Mouse (Mus musculus) midbrain, postnatal 0 days (tissue): Measurements from ENCODE around the gene Fcho2. TPM values are rescaled to one million over a fixed set of nuclear protein-coding genes. Genes with fewer than 3 reads are reported as not detected.
"Not testable (repeated sequence)": the region's sequence is repeated elsewhere in the genome, so short reads cannot be mapped to it uniquely, and the experiment has no call there.

Experiments
- ATAC-seq: fragments of 200-750 bp; cut with Nextera tagmentation; 2 replicates; pipeline ENCODE4 v1.8.0; 2017; ENCODE audit warnings: moderate number of reproducible peaks, mild to moderate bottlenecking, moderate TSS enrichment, moderate library complexity; ENCODE audit not compliant: low FRiP score
- DNase-seq: peaks from one replicate; pipeline ENCODE4 v3.0.0-alpha.2; 2015; ENCODE audit warnings: low spot score
- H3K27ac ChIP-seq: fragments of 300-500 bp; sonication (generic); 2 replicates; pipeline ENCODE4 v1.5.1; 2014; ENCODE audit warnings: low read depth, mild to moderate bottlenecking, low read length, mixed read lengths
- H3K27me3 ChIP-seq: fragments of 300-500 bp; sonication (generic); 2 replicates; pipeline ENCODE4 v1.6.1; 2014; ENCODE audit warnings: low read length, control low read depth, mixed read lengths; ENCODE audit not compliant: insufficient read depth
- H3K36me3 ChIP-seq: fragments of 300-500 bp; sonication (generic); 2 replicates; pipeline ENCODE4 v1.6.1; 2014; ENCODE audit warnings: low read length, control low read depth, mixed read lengths; ENCODE audit not compliant: insufficient read depth
- H3K4me1 ChIP-seq: fragments of 300-500 bp; sonication (generic); 2 replicates; pipeline ENCODE4 v1.6.1; 2014; ENCODE audit warnings: mild to moderate bottlenecking, control low read depth, antibody characterized with exemption, low read length, mixed read lengths; ENCODE audit not compliant: insufficient read depth
- H3K4me2 ChIP-seq: fragments of 300-500 bp; sonication (generic); 2 replicates; pipeline ENCODE4 v1.6.1; 2014; ENCODE audit warnings: low read depth, mild to moderate bottlenecking, low read length, mixed read lengths; ENCODE audit not compliant: poor library complexity, severe bottlenecking
- H3K4me3 ChIP-seq: fragments of 300-500 bp; sonication (generic); 2 replicates; pipeline ENCODE4 v1.5.1; 2014; ENCODE audit warnings: low read depth, mild to moderate bottlenecking, low read length, moderate library complexity
- H3K9ac ChIP-seq: fragments of 300-500 bp; sonication (generic); replicated peaks from 2 replicates; pipeline ENCODE4 v1.6.1; 2014; ENCODE audit warnings: mild to moderate bottlenecking, low read length, moderate library complexity, mixed read lengths; ENCODE audit not compliant: poor library complexity, severe bottlenecking
- H3K9me3 ChIP-seq: fragments of 300-500 bp; sonication (generic); 2 replicates; pipeline ENCODE4 v1.6.1; 2016; ENCODE audit warnings: low read length, control low read depth
- CTCF ChIP-seq: IDR thresholded peaks from 2 replicates; pipeline ENCODE4 v1.5.1; 2016; ENCODE audit warnings: antibody characterized with exemption, mild to moderate bottlenecking
- WGBS: fragments of 180-500 bp; shearing (Covaris S2); extraction: QIAGEN DNeasy Blood & Tissue Kit; methylation state at CpG from one replicate; pipeline ENCODE4 v1.1.7; 2014; 5-methylcytosine and 5-hydroxymethylcytosine counted together
- polyA plus RNA-seq: library from polyadenylated mRNA; unstranded; fragments of >200 nt; fragmentation: Nextera tagmentation; extraction: Ambion mirVana; gene quantifications from 2 replicates; pipeline ENCODE4 v1.2.1, GENCODE M21; 2015
- total RNA-seq: library from RNA; depleted of rRNA; stranded (reverse); fragments of >200 nt; gene quantifications from 2 replicates; pipeline ENCODE4 v1.2.3, GENCODE M21; 2014

Gene Fcho2
- total and polyA plus RNA-seq, 2 experiments from 2014 or later = 15.1 to 16.4 TPM

DNA sequence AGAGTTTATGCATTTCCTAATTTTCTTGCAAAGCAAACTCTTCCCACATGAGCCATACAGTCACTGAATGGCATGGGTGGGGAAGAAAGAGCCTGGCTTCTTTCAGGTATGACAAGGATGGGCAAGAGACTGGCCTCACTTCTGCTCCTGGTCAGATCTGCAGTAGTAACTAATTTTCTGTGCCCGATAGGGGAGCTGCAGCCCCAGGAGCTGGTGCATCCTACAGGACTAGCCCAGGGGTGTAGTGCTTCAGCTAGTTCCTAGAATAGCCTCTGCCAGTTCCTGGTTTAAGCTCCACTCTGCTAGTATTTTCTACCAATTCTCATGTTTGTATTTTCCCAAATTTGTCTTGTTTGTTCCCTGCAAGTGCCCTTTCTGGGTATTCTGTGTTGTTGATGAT, 18.9 kb upstream of the Fcho2 start:
- no peak for DNase-seq
- H3K4me2 ChIP-seq = no peak overlapping the region
- H3K27me3 ChIP-seq = no peaks in the 10 kb centered on the region
- WGBS = 55% methylated on average over 1 of the region's 1 CpGs
- no peaks in the 10 kb centered on the region for H3K4me1 ChIP-seq
- H3K9ac ChIP-seq = no peak overlapping the region
- ATAC-seq = 0 out of 2 replicates have a peak, but pooled peaks have one; percentile 24
- peak; percentile 24 for TF ChIP-seq CTCF
- H3K9me3 ChIP-seq = no peaks in the 10 kb centered on the region
- no peak overlapping the region for H3K4me3 ChIP-seq
- H3K27ac ChIP-seq = peak overlapping the region; percentile 18; the same call in 1 of the 2 replicates
- no peaks in the 10 kb centered on the region for H3K36me3 ChIP-seq

DNA sequence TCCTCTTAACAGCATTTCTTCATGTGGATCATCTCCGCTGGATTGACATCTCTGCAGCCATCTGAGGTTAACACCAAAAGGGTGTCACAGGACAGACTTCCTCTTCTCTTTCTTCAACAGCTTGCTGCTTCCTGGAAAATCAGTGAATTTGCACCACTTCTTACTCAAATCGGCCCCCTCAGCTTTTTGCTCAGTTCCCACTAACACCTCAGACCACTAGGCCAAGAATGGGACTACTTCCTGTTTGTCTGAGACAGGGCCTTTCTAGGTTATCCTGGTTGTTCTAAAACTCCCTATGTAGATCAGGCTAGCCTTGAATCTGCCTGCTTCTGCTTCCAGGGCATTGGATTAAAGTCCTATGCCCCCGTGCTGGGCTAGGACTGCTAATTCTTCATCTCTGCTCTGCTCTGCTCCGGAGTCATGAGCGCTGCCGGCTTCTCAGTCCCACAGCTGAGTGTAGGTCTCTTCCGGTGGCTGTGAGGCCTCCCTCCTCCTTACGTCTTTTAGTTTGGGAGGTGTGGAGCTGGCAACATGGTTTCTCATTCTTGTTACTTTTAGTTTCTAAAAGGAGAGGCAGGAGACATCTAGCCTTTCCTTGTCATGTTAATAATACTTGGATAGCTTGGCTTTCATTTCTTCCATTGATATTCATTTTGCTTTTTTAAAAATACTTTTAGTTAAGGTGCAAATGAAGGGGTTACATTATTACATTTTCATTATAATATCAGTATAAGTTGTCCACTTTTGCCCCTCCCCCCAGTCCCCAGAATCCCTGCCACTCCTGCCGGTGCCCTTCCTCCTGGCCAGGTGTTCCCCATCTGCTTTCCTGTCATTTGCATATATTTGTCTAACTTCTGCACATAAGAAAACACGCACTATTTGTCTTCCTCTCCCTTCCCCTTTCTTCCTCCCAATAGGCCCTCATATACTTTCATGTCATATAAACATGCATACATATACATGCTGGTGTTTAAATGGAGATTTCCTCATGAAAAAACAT, 17.5 kb upstream of the Fcho2 start:
- ATAC-seq (no peak), DNase-seq (no peak)
- H3K4me1 ChIP-seq = no peaks in the 10 kb centered on the region
- no peaks in the 10 kb centered on the region for H3K9me3 ChIP-seq
- no peak overlapping the region for H3K9ac ChIP-seq
- no peak overlapping the region for H3K27ac ChIP-seq
- 85% methylated on average over 10 of the region's 10 CpGs for WGBS
- H3K36me3 ChIP-seq = no peaks in the 10 kb centered on the region
- no peak overlapping the region for H3K4me2 ChIP-seq
- TF ChIP-seq CTCF = no peak
- H3K27me3 ChIP-seq = no peaks in the 10 kb centered on the region
- no peak overlapping the region for H3K4me3 ChIP-seq

DNA sequence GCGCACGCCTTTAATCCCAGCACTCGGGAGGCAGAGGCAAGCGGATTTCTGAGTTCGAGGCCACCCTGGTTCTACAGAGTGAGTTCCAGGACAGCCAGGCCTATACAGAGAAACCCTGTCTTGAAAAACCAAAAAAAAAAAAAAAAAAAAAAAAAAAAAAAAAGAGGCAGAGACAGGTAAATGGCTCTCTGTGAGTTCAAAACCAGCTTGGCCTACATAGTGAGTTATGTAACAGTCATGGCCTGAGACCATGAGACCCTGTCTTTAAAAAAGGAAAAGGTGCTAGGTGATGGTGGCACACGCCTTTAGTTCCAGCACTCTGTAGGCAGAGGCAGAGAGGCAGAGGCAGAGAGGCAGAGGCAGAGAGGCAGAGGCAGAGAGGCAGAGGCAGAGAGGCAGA, 13.8 kb upstream of the Fcho2 start:
- H3K4me2 ChIP-seq, ATAC-seq, DNase-seq, H3K36me3 ChIP-seq, H3K4me3 ChIP-seq, H3K9ac ChIP-seq, H3K27me3 ChIP-seq, H3K27ac ChIP-seq, H3K9me3 ChIP-seq, H3K4me1 ChIP-seq: not testable (repeated sequence)
- WGBS = over 99% methylated on average over 6 of the region's 6 CpGs

- no peak for TF ChIP-seq CTCF
- H3K27ac ChIP-seq = no peak overlapping the region
- no peak overlapping the region for H3K4me2 ChIP-seq
- DNase-seq (no peak), ATAC-seq (no peak)
- no peaks in the 10 kb centered on the region for H3K27me3 ChIP-seq
- H3K4me3 ChIP-seq = no peak overlapping the region
- WGBS = 86% methylated on average over 4 of the region's 4 CpGs
- no peak overlapping the region for H3K9ac ChIP-seq
- H3K4me1 ChIP-seq = no peaks in the 10 kb centered on the region
- H3K36me3 ChIP-seq = no peaks in the 10 kb centered on the region
- no peaks in the 10 kb centered on the region for H3K9me3 ChIP-seq
Measured at GRCm38 (mm10) chr13:98825574-98825973, 10.3 kb upstream of the Fcho2 start.

DNA sequence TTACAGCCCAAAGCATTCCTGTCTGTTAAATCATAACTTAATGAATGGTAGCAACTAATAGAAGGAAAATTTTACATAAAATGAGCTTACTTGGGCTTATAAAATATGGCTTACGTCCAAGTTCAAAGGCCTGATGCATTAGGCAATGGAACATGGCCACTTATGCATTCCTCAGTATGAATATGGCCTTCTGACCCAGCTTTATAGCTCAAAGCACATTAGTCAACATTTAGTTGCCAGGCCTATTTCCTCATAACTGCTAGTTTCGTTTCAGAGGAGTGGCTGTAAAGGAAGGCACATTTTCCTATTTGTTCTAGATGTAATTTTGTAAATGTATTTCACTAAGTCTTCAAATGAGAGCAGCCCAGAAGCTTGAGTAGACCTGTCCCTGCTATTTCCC, 3.8 kb upstream of the Fcho2 start:
- DNase-seq (no peak), ATAC-seq (no peak)
- Histone ChIP-seq H3K27me3 (no peaks in the 10 kb centered on the region), H3K36me3 (no peaks in the 10 kb centered on the region), H3K4me3 (no peak overlapping the region), H3K4me1 (no peaks in the 10 kb centered on the region), H3K27ac (no peak overlapping the region), H3K9ac (no peak overlapping the region), H3K4me2 (no peak overlapping the region), H3K9me3 (no peaks in the 10 kb centered on the region)
- 76% methylated on average over 2 of the region's 2 CpGs for WGBS
- no peak for TF ChIP-seq CTCF

GRCm38 (mm10) chr13:98818205-98818604, 3.0 kb upstream of the Fcho2 start:
- 77% methylated on average over 4 of the region's 4 CpGs for WGBS
- no peak overlapping the region for H3K9ac ChIP-seq
- H3K9me3 ChIP-seq = no peaks in the 10 kb centered on the region
- ATAC-seq = no peak
- H3K4me1 ChIP-seq = no peaks in the 10 kb centered on the region
- no peaks in the 10 kb centered on the region for H3K36me3 ChIP-seq
- no peak overlapping the region for H3K27ac ChIP-seq
- H3K4me2 ChIP-seq = no peak overlapping the region
- H3K4me3 ChIP-seq = no peak overlapping the region
- no peak for TF ChIP-seq CTCF
- H3K27me3 ChIP-seq = no peaks in the 10 kb centered on the region
- DNase-seq = no peak
